Mouse (Mus musculus) spleen, postnatal 4 days (tissue): ENCODE measurements around the gene Lin7c.

Experiments
- DNase-seq, 2 experiments: peaks; one replicate each; pipeline ENCODE4 v3.0.0; 2022; ENCODE audit warnings: low spot score in 2 of 2

Gene Lin7c

DNA sequence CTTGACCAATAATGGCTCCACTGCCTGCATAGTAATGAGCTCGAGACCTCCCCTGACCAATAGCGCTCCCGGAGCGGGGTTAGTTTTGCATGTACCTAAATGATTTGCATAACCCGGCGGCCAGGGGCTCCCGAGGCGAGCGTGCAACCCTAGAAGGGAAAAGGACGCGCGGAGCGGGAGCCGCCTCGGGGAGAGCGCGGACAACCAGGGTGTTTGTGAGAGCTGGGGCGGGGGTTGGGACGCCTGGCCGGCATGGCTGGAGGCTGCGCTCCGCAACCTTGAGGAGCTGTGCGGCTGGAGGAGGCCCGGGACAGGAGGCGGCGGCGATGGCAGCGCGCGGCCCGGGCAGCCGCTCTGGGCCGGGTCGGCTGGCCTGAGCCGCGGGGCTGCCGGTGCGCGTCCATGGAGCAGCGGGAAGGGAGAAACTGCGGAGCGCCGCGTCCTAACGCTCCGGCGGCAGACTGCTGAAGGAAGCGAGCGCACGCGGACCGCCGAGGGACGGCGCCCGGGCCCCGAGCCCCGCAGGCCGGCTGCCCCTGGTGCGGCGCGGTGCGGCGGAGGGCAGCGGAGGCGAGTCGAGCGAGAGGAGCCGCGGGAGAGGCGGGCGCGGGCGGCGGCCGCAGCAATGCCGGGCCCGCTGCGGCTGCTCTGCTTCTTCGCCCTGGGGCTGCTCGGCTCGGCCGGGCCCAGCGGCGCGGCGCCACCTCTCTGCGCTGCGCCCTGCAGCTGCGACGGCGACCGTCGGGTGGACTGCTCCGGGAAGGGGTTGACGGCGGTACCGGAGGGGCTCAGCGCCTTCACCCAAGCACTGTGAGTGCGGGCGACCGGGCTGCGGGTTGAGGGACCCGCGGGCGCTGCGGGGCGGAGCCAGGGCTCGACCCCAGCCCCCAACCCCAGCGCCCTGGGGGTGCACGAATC, 27.1 kb downstream of the Lin7c start, which contains the start of gene Lgr4:
Gene Lgr4, plus strand, starts transcription at position 152 of the 918 bp plus-strand sequence.
- peak; percentile 85 to 90 for DNase-seq

DNA sequence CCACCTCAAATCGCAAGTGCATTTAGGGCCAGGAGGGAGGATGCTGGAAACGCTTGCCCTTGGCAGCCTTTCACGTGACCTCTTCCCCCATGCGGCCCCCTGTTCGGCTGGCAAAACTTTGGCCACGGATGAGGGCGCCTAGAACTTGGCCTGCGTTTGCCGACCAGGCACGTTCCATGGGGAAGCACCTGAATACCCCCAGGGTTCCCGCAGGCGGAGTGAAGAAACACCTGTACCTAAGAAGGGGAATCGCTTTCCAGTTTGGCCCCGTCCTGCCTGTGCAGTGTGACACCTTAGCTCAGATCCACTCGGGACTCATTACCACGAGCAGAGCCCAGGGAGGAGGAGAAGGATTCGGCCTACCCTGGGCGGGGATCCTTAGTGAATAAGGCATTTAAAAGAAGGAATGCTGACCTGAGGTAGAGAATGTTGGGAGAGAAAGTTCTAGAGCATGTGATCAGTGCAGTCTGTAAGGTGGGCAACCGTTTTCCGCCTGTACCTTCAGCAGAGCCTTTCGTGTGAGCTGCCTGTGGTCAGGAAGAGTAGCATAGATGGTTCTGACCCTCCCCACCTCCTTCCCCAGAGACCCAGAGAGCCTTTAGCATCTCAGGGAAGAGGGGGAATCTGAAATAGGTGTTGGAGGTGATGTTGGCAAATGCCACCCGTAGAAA, 28.1 kb downstream of the Lin7c start:
- DNase-seq, result no peak

DNA sequence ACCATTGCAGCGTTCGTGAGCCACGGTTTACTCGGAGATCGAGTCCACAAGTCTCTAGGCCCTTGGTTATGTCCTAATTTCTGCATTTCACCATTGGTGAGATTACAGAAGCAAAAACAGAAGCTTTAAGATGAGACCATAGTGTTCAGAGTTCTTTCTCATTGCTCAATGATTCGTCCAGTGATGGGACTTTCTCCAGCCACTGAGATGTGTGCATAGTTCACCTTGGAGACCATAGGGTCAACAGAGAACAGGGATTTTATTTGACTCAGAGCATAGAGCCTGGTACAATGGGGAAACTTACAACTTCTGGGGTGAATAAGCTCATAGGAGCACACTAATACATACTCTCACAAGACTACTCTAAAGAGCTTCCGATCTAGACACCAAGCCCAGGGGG, 29.8 kb downstream of the Lin7c start:
- DNase-seq, result no peak

DNA sequence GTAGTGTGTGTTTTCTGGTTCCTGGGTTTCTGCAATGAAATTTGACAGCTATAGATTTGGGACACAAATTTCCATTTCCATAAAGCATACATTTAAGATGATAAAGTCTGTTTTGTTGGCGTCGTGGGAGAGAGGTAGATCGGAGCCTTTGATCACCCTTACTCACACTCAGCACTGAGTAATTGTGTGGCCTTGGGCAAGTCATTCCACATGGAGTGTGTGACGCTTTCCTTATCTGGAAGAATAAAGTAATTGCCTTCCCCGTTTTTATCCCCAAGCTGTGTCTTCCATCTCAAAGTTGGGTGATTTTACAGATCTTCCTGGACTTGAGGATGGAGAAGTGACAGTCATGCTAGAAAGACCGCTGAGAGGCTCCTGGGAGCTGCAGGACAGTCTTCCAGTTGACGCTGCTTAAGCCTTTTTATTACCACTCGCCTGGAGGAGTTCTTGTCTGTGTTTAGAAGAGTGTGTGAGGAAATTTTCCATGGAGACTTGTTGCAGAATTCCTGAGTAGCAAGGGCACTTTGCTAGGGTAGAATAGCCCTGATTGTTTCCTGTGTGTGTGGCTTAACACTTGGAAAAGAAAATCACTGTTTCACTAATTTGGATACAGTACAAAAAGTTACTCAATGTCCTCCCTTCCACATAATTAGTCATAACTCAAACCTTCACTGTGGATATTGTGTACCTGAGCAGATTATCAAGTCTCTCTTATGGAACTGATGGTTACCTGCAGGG, 30.8 kb downstream of the Lin7c start:
- no peak for DNase-seq

DNA sequence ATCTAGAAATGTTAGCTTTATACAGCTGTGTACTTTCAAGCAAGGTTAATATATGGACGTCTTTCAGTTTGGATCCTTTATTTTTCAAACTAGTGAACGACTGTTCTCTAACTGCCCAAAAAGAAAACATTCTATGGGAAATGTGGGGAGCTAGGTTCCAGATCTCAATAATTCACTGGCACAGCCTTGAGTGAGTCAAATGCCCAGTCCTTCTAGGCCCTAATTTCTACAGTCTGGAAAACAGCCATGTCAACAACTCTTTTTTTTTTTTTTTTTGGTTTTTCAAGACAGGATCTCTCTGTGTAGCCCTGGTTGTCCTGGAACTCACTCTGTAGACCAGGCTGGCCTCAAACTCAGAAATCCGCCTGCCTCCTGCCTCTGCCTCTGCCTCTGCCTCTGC, 31.7 kb downstream of the Lin7c start:
- DNase-seq, result no peak

DNA sequence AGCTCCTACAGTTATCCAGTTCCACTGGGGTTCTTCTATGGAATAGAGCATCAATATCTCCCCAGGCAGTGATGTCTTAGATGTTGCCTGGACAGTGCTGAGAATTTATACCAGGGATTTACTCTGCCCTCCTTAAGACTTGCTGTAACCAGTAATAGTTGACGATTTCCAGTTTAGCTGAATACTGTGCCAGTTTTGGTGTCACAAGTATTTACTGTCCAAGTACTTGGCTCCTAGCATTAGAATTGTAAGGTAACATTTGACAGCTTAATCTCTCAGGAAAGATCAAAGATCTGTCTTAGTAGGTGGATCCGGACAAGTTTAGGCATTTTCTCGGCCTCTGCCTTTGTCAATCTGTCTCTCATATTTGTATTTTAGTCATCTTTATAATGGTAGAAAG, 32.4 kb downstream of the Lin7c start:
- no peak for DNase-seq

DNA sequence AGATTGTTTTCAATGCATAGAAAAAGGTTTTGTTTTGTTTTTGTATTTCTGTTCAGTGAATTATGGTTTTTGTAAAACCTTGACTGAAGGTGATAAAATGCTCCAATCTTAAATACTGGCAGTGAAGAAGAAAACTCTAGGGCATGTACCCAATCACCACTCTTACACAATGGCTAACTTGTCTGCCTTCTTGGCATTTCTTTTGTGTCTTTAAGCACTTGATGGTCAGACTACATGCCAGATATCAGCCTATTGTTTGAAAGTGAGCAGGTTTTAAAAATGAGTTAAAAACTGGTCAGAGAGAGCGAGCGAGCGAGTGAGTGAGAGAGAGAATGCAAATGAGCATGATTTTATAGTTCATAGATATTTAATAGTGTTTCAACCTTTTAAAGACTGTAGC, 33.3 kb downstream of the Lin7c start:
- DNase-seq, result no peak

DNA sequence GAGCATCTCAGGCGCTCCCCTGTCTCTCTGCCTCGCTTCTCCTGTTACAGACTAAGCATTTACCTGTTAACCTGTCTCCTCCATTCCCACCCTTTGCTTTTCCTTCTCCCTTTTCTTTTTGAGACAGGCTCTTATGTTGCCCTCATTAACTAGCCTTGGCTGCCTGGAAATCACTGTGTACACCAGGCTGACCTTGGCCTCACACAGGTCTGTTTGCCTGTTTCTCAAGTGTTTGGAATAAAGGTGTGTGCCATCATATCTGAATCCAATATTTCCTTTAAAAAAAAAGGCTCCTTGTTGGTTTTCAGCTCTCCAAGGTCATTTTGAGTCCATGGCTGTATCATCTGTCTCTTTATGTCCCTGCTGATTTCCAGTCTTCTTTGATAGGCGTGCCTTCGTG, 36.3 kb downstream of the Lin7c start:
- no peak for DNase-seq

DNA sequence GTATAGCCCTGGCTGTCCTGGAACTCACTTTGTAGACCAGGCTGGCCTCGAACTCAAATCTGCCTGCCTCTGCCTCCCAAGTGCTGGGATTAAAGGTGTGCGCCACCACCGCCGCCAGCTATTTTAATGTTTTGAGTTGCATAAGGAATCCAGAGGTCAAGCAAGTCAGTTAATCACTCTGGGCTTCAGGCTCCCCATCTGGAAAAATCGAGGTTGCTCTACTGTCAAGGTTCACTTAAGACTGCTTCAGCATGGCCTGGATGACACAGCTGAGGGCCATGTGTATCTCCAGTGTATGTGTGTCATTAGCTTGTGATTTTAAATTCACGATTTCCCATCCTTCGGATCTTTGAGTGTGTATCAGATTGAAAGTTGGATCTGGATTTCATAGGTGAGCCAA, 36.8 kb downstream of the Lin7c start:
- DNase-seq, result no peak

DNA sequence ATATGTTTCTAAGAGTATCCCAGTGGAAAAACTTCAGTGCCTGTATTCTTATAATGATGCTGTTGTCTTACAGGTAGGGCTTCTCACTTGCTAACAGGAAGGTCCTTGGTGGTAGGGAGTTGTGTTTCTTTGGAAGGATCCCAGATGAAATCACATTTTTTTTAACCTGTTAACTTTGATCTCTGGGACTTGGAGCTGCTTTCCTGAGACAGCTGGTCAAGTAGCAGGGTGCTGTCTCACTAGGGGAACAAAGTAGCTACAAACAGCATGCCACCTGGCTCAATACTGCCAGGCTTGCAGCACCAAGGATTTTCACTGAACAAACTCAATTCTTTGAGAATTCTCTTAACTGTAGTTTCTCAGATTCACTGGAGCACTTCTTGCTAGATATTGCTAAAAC, 37.2 kb downstream of the Lin7c start:
- no peak for DNase-seq

DNA sequence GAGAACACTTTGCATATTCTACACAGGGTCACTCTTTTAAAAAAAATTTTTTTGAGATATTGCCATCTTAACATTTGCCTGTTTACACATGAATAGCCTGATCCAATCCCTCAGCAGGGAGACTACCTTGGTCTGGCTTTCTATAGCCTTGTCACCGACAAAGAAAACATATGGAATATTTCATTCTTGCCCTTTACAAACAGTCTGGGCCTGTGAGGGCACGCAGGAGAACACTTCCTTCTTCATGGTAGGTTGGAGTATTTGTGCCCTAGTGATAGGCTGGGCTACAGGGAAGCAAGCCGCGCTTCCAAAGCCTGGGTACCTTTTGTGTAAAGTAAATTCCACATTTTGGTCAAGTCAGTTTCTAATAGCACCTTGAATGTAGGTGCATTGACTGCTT, 38.1 kb downstream of the Lin7c start:
- DNase-seq, result no peak

DNA sequence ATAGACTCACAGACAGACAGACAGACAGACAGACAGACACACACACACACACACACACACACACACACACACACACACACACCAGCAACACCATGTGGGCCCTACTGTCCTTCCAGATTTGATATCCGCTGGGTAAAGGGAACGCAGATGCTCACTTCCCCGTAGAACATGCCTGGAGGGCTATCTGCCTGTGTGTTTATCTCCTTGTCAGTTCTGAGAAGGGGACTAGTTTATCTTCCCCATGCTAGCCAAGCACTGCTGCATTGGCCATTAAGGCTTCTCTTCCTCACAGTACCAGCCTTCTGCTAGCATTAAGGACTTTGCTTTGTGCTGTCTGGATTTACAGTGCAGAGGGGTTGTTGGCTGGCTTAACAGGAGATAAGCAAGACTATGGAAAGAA, 38.6 kb downstream of the Lin7c start:
- no peak for DNase-seq

DNA sequence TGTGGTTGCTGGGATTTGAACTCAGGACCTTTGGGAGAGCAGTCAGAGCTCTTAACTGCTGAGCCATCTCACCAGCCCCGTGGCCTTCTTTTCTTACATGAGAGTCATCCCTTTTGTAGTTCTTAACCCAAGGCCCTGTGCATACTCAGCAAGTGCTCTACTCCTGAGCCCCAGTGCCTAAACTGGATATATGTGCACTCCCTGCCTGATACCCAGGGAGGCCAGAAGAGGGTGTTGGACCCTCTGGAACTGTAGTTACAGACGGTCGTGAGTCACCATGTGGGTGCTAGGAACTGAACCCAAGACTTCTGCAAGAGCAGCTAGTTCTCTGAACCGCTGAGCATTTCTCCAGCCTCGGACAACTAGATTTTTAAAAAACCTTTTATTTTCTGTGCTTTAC, 39.7 kb downstream of the Lin7c start:
- DNase-seq, result no peak

DNA sequence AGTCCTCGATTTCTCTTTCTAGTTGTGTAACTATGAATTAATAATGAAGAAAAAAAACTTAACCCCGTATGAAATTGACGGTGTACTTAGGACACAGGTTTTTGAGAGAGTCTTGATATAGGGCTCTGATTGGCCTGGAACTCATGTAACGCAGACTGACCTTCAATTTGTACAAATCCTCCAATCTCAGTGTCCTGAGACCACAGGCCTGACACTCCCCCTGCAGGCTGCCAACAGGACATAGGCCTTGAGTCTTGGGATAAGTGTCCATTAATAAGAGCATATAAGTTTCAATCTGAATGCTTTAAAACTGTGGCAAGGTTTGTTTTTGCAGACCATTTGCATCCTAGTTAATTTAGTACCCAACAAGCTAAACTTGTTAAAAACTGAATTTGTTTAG, 40.1 kb downstream of the Lin7c start:
- no peak for DNase-seq

DNA sequence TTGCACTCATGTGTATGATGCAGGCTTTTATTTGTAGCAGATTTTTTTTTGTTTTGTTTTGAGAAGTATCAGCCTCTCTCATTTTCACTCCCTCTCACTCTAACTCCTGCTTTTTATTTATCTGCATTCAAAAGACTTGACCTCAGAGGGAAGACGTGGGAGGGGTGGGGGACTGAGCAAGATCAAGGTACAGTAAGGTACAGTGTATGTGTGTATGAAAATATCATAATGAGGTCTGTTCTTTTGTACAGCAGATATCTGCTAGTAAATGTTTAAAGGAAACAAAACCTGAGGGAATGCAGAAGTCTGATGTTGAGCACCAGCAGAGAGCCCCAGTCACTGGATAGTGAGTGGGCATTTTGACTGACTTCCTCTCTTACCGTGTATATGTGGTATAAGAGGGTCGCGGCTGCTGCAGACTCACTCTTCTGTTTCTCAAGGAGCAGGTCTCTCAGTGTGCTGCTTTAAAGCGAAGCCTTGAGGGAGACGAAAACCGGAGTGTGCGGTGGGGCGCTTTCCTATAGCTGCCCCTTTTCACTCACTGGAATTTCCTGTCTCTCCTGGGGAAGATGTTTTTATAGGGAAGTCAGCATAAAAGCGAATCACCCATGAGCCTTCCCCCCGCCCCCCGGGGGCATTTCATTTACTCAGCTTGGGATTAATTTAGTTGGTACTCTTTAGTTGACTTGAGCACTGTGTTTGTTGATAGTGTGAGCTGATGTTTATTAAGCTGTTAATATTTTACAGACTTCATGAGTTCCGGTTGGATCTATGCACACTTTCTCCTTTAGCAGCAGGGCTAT, 41.5 kb downstream of the Lin7c start:
- no peak for DNase-seq

DNA sequence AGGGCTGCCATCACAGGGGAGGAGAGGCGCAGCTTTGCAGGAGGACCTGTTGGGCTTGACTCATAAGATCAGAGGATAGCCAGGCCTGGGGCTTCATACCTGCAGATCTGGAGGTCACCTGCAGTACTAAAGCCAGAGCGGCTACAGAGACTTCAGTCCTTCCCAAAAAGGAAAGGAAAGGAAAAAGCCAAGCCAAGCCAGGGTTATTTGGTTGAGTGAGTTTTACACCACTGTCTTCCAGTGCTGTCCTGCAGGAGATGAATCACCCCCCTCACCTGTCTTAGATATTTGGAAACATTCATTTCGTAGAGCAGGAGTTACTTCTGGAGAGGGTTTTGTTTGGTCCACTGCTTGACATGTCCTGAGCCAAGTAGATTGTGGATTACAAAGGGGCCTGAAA, 42.5 kb downstream of the Lin7c start:
- no peak for DNase-seq

DNA sequence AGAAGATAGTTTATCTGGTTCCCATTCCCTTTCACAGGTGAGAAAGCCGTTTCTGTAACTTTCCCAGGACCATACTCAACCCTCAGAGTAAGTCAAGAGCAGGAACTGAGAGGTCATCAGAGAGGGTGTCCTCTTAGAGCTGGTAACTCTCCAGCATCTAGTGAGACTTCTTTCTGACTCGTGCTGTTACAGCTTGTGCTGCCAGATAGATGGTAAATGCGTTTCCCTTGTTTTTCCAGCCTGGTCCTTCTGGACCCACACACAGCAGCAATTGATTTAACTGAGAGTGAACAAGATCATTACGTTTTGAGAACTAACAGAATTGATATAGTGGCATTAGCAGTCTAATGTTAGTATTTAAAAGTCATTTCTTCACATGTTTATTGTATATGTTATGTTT, 43.4 kb downstream of the Lin7c start:
- no peak for DNase-seq

DNA sequence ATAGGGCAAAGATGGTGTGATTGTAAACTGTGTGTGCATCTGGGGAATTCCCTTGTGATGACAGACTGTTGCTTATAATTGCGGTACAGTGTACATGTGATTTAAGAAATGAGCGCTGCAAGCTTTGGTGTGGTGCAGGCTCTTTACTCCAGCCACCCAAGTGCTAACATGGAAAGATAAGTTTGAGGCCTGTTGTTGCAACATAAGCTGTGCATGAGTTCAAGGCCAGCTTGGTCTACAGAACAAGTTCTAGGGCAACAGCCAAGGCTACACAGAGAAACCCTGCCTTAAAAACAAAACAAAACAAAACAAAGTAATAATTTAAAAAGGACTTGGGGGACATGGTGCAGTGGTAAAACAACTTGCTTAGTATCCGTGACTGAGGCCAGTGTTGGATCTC, 44.5 kb downstream of the Lin7c start:
- no peak for DNase-seq

DNA sequence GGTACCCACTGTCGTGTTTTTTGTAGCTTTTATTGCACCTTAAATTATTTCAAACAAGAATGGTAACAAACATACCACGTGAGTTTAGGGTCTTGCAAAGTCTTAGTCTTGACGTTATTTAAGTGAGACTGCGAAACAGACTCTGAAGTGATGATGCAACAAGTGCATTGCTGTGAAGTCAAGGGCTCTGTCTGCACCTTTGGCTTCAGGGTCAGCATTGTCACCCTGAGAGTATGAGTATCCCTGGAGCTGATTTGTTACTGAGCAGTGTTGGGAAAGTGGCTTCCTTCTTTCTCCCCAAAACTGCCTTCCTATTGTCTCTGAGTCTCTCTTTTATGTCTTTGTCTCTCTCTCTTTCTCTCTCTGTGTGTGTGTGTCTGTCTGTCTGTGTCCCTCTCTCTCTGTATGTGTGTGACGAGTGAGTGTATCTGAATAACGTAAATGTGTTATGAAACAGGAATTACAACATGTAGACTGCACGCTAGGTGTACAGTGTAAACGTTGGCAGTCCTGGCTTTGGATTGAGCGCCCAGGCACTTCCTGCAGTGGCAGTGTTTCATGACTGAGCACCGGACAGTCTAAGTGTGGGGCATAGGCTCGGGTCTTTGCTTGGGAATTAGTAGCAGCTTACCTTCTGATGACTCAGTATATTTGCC, 45.2 kb downstream of the Lin7c start:
- DNase-seq, result no peak

DNA sequence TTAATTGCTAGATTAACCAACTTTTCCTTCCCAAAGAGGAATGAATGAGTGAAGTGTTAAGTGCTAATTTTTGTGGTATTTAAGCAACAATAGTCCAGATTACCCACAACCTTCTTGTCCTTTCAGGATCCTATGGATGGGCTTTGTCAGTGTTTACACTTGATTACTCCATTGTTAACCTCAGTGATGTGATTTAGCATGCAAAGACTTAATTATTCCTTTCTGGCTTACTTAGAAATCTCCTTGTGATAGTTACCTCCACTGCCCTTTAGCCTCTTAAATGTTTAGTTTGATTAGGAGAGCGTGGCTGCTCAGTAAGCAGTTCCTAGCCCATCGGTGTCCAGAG, 45.7 kb downstream of the Lin7c start:
- no peak for DNase-seq

DNA sequence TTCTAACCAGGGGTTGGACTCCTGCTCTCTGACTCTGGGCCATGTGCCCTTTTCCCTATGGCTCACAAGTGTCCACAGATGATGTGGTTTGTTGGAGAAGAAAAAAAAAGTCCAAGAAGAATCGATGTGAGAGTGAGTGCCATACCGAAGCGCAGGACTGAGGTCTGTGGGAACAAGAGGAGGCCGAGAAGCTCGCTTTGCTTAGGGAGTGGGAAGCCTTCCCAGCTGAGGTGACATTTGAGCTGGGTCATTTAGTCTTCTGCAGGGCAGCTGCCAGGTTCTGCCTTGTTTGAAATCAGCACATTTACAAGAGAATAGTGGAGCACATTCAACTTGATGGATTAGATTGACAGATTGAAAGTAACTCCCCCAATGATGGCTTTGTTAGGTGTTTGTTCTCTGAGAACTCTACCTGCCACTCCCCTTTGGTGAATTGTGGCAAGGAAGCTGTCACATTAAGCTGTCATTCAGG, 51.4 kb downstream of the Lin7c start:
- no peak for DNase-seq
